Mouse (Mus musculus): Measurements from ENCODE around the gene Rfc5. TPM values are rescaled to one million over a fixed set of nuclear protein-coding genes. Genes with fewer than 3 reads are reported as not detected.

Gene Rfc5
- polyA plus RNA-seq, 1 experiment from 2014 or later = 155 TPM

DNA sequence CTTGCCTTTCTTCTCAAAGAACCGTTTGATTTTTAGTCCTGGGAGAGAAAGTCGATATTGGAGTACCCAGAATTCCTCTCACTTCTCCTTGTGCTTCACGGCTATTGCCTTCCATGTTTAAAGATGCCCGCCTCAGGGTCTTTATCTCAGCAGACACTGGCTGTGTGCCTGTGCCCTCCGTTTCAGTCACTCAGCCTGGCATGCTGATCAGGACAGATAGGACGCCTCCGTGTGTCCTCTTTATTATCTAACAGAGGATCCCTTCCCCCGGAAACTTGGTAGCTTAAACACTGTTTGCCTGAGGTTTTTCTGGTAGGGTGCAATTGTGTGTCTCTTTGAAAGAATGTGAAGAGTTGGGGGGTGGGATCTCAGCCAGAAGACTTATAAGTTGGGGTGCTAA, 50.3 kb downstream of the Rfc5 start:
- Histone ChIP-seq H3K27me3 (ENCODE audit: poor library complexity, severe bottlenecking) (no peaks in the 10 kb centered on the region), H3K27ac (no peak overlapping the region), H3K4me1 (no peaks in the 10 kb centered on the region), H3K4me3 (no peak overlapping the region), H3K9me3 (peaks cover 9% of the 10 kb centered on the region; the same call in 1 of the 2 replicates), H3K36me3 (replicated peaks) (peaks cover 8% of the 10 kb centered on the region; the same call in 1 of the 2 replicates)
- 88% methylated on average over 8 of the region's 8 CpGs for WGBS
- DNase-seq (ENCODE audit: extremely low spot score, low spot score) = no peak

DNA sequence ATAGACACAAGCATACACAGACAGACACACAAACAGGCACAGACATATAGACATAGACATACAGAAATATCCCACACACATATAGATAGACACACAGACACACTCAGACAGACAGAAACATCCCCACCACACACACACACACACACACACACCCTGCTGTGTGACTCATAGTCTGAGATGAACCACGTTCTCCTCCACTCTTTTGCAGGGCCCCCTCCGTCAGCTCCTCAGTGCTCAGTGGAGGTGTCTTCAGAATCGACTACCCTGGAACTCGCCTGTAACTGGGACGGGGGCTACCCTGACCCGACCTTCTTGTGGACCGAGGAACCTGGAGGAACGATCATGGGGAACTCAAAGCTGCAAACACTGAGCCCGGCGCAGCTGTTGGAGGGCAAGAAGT, 50.8 kb downstream of the Rfc5 start:
- 92% methylated on average over 10 of the region's 10 CpGs for WGBS
- Histone ChIP-seq H3K27me3 (ENCODE audit: poor library complexity, severe bottlenecking) (no peaks in the 10 kb centered on the region), H3K4me3 (no peak overlapping the region), H3K4me1 (no peaks in the 10 kb centered on the region), H3K36me3 (replicated peaks) (peaks cover 8% of the 10 kb centered on the region; the same call in 1 of the 2 replicates), H3K27ac (no peak overlapping the region), H3K9me3 (peaks cover 9% of the 10 kb centered on the region; the same call in 1 of the 2 replicates)
- DNase-seq (ENCODE audit: extremely low spot score, low spot score) = no peak

DNA sequence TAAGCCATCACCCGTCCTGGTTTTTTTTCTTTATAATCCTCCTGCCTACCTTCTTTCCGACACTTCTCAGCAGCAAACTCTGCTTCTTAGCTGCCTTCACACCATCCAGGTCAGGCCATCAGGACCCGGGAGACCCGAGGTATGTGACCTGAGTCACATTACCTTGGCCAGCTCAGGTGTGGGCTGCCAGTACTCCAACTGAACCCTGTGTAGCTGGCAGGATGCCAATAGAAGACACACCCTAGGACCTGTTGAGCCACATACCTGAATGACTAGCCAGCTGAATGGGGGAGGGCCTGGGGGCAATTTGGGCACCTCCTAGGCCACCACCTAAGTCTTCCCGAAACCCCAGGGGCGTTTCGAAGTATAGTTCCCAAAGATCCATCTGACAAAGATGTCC, 58.4 kb downstream of the Rfc5 start:
- WGBS = 91% methylated on average over 7 of the region's 7 CpGs
- Histone ChIP-seq H3K36me3 (replicated peaks) (peaks cover 5% of the 10 kb centered on the region; the same call in 1 of the 2 replicates), H3K27ac (no peak overlapping the region), H3K9me3 (peaks cover 5% of the 10 kb centered on the region; the same call in 1 of the 2 replicates), H3K4me1 (no peaks in the 10 kb centered on the region), H3K27me3 (ENCODE audit: poor library complexity, severe bottlenecking) (no peaks in the 10 kb centered on the region), H3K4me3 (no peak overlapping the region)
- DNase-seq (ENCODE audit: extremely low spot score, low spot score) = no peak

Other genes with a start within 250 kb of the Rfc5 start
- gene Pebp1, start 101.4 kb downstream of the Rfc5 start, polyA plus RNA-seq (2016; fragmentation: Nextera tagmentation; extraction: Ambion mirVana) = 966 and 1,001 TPM in 2 replicates
- gene Vsig10, start 70.0 kb downstream of the Rfc5 start, polyA plus RNA-seq (2016; fragmentation: Nextera tagmentation; extraction: Ambion mirVana) = 3.4 and 4.3 TPM in 2 replicates
- gene Wsb2, start 31.7 kb downstream of the Rfc5 start, polyA plus RNA-seq (2016; fragmentation: Nextera tagmentation; extraction: Ambion mirVana) = 45.4 and 46.7 TPM in 2 replicates
- 0.26 and 0.40 TPM in 2 replicates for gene Ksr2, start 25.0 kb upstream of the Rfc5 start, polyA plus RNA-seq (2016; fragmentation: Nextera tagmentation; extraction: Ambion mirVana)